Mouse (Mus musculus): ENCODE data around the gene Gas7.

DNA sequence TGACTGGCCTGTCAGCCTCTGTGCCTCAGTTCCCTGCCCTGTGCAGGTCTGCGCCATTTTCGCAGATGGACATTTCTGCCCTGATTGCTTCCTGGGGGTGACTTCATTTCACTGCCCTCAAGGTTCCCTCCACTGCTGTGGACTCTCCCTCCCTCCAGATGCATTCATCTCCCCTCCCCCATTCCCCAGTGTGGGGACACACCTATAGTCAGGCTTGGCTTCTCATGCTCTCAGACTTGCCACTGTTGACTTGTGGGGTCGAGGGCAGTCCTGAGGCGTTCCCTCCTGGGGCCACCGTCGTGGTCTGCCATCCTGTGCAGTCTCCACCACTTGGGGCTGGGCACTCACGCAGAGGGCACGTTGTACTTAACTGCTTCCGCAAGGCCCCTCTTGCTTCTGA, 201.6 kb downstream of the Gas7 start:
- TF ChIP-seq POLR2A (IDR thresholded peaks at IDR 0.05; ENCODE audit: borderline replicate concordance, low read depth, low read length) (no peak), CTCF (IDR thresholded peaks at IDR 0.05; ENCODE audit: low read depth, low read length) (no peak)
